Mouse (Mus musculus) CH12.LX (cell line): ENCODE measurements at regions not wholly inside any gene's neighbourhood (a gene's known extent, or its start where the extent isn't known, plus 50 kb on each side); places are given as distances from the start of the nearest gene placed in this dataset.

Source experiments
- DNase-seq: peaks from one replicate; pipeline ENCODE4 v3.0.0-alpha.2; 2013; ENCODE audit errors: extremely low read depth
- H3K27ac ChIP-seq: 2 replicates; pipeline ENCODE4 v1.5.1; 2012; ENCODE audit warnings: low read depth, mild to moderate bottlenecking, control low read depth, moderate library complexity; ENCODE audit not compliant: insufficient read depth
- H3K27me3 ChIP-seq: replicated peaks from 2 replicates; pipeline ENCODE3; 2012; ENCODE audit warnings: inconsistent platforms
- H3K36me3 ChIP-seq, 2 experiments: replicated peaks in 1 of 2; 2 replicates each; pipeline versions ENCODE3 to v1.6.1; 2012; ENCODE audit warnings: inconsistent platforms in 1 of 2, low read length in 1 of 2, mild to moderate bottlenecking in 1 of 2, mixed read lengths in 1 of 2, moderate library complexity in 1 of 2; ENCODE audit not compliant: control insufficient read depth in 1 of 2, insufficient read depth in 1 of 2
- H3K4me1 ChIP-seq, 2 experiments: 2 replicates each; pipeline ENCODE4 v1.6.1; 2012; ENCODE audit warnings: inconsistent platforms in 1 of 2, moderate library complexity in 1 of 2; ENCODE audit not compliant: insufficient read depth in 2 of 2, control insufficient read depth in 1 of 2
- H3K4me2 ChIP-seq: 2 replicates; pipeline ENCODE4 v1.6.1; 2012; ENCODE audit warnings: low read depth, mild to moderate bottlenecking, control low read depth; ENCODE audit not compliant: poor library complexity, insufficient read depth, severe bottlenecking
- H3K4me3 ChIP-seq, 3 experiments: fragments of 150-350 bp in 1 of 3; sonication (generic) in 1 of 3; replicated peaks in 1 of 3; 2 replicates each; pipeline versions ENCODE3 to v1.5.1; 2011 to 2012; ENCODE audit warnings: low read depth in 2 of 3, low read length in 2 of 3, mild to moderate bottlenecking in 2 of 3, moderate library complexity in 2 of 3, control low read depth in 1 of 3, improper control_type of control experiment in 1 of 3, inconsistent platforms in 1 of 3, mixed read lengths in 1 of 3; ENCODE audit not compliant: poor library complexity in 1 of 3
- H3K79me2 ChIP-seq: replicated peaks from 2 replicates; pipeline ENCODE4 v1.6.1; 2012; ENCODE audit warnings: mild to moderate bottlenecking, moderate library complexity; ENCODE audit not compliant: control insufficient read depth, poor library complexity, insufficient read depth, severe bottlenecking; ENCODE audit errors: extremely low read depth
- H3K9ac ChIP-seq: 2 replicates; pipeline ENCODE4 v1.6.1; 2012; ENCODE audit warnings: low read depth, mild to moderate bottlenecking, control low read depth, moderate library complexity; ENCODE audit not compliant: insufficient read depth
- H3K9me3 ChIP-seq: replicated peaks from 2 replicates; pipeline ENCODE3; 2012; ENCODE audit warnings: low read length, inconsistent platforms, mixed read lengths
- BHLHE40 ChIP-seq: IDR thresholded peaks from 2 replicates; pipeline ENCODE4 v1.6.1; 2011; ENCODE audit warnings: mild to moderate bottlenecking, low read depth, low read length, improper control_type of control experiment
- CHD1 ChIP-seq: IDR thresholded peaks from 2 replicates; pipeline ENCODE4 v1.6.1; 2012; ENCODE audit warnings: low read depth, low read length, improper control_type of control experiment, inconsistent platforms
- CHD2 ChIP-seq: IDR thresholded peaks from 2 replicates; pipeline ENCODE4 v1.6.1; 2011; ENCODE audit warnings: low read length, improper control_type of control experiment
- E2F4 ChIP-seq: IDR thresholded peaks from 2 replicates; pipeline ENCODE4 v1.6.1; 2011; ENCODE audit warnings: low read depth, low read length, improper control_type of control experiment; ENCODE audit not compliant: insufficient replicate concordance
- ELF1 ChIP-seq: IDR thresholded peaks from 2 replicates; pipeline ENCODE4 v1.6.1; 2014; ENCODE audit warnings: low read depth, mild to moderate bottlenecking, inconsistent platforms, low read length, improper control_type of control experiment
- EP300 ChIP-seq: IDR thresholded peaks from 2 replicates; pipeline ENCODE4 v1.6.1; 2011; ENCODE audit warnings: low read length, improper control_type of control experiment
- ETS1 ChIP-seq: conservative IDR thresholded peaks from 2 replicates; pipeline ENCODE4 v1.6.1; 2012; ENCODE audit warnings: low read depth, mild to moderate bottlenecking, inconsistent platforms, low read length, improper control_type of control experiment, moderate library complexity
- HCFC1 ChIP-seq: IDR thresholded peaks from 2 replicates; pipeline ENCODE4 v1.6.1; 2012; ENCODE audit warnings: low read depth, mild to moderate bottlenecking, inconsistent platforms, low read length, improper control_type of control experiment
- IRF4 ChIP-seq: IDR thresholded peaks from 2 replicates; pipeline ENCODE4 v1.6.1; 2014; ENCODE audit warnings: low read depth, mild to moderate bottlenecking, inconsistent platforms, low read length, improper control_type of control experiment
- JUN ChIP-seq: IDR thresholded peaks from 2 replicates; pipeline ENCODE4 v1.6.1; 2011; ENCODE audit warnings: low read depth, mild to moderate bottlenecking, low read length, improper control_type of control experiment, moderate library complexity; ENCODE audit not compliant: insufficient read depth
- JUND ChIP-seq: conservative IDR thresholded peaks from 2 replicates; pipeline ENCODE4 v1.6.1; 2011; ENCODE audit warnings: low read depth, low read length, improper control_type of control experiment
- KAT2A ChIP-seq: IDR thresholded peaks from 2 replicates; pipeline ENCODE4 v1.6.1; 2012; ENCODE audit warnings: low read length, improper control_type of control experiment, inconsistent platforms; ENCODE audit not compliant: insufficient replicate concordance
- MAFK ChIP-seq: IDR thresholded peaks from 2 replicates; pipeline ENCODE4 v1.6.1; 2011; ENCODE audit warnings: low read length, improper control_type of control experiment; ENCODE audit not compliant: insufficient replicate concordance
- MAX ChIP-seq: IDR thresholded peaks from 2 replicates; pipeline ENCODE4 v1.6.1; 2011; ENCODE audit warnings: low read length, improper control_type of control experiment
- MAZ ChIP-seq: IDR thresholded peaks from 2 replicates; pipeline ENCODE4 v1.6.1; 2012; ENCODE audit warnings: low read depth, mild to moderate bottlenecking, inconsistent platforms, low read length, improper control_type of control experiment, moderate library complexity
- MEF2A ChIP-seq: IDR thresholded peaks from 2 replicates; pipeline ENCODE4 v1.6.1; 2014; ENCODE audit warnings: low read depth, mild to moderate bottlenecking, inconsistent platforms, low read length, improper control_type of control experiment, borderline replicate concordance
- MXI1 ChIP-seq: IDR thresholded peaks from 2 replicates; pipeline ENCODE4 v1.6.1; 2011; ENCODE audit warnings: mild to moderate bottlenecking, low read depth, low read length, improper control_type of control experiment
- NRF1 ChIP-seq: IDR thresholded peaks from 2 replicates; pipeline ENCODE4 v1.6.1; 2014; ENCODE audit warnings: low read depth, mild to moderate bottlenecking, inconsistent platforms, low read length, improper control_type of control experiment, moderate library complexity
- PAX5 ChIP-seq: IDR thresholded peaks from 2 replicates; pipeline ENCODE4 v1.6.1; 2012; ENCODE audit warnings: low read length, inconsistent platforms, mixed read lengths
- POLR2A ChIP-seq: IDR thresholded peaks from 2 replicates; pipeline ENCODE4 v1.6.1; 2011; ENCODE audit warnings: low read depth, mild to moderate bottlenecking, improper control_type of control experiment, low read length
- POLR2AphosphoS2 ChIP-seq: IDR thresholded peaks from 2 replicates; pipeline ENCODE4 v1.6.1; 2011; ENCODE audit warnings: low read depth, low read length, improper control_type of control experiment
- RAD21 ChIP-seq: IDR thresholded peaks from 2 replicates; pipeline ENCODE4 v1.6.1; 2011; ENCODE audit warnings: low read depth, mild to moderate bottlenecking, low read length, improper control_type of control experiment, moderate library complexity
- RCOR1 ChIP-seq: conservative IDR thresholded peaks from 2 replicates; pipeline ENCODE4 v1.6.1; 2012; ENCODE audit warnings: low read depth, mild to moderate bottlenecking, inconsistent platforms, low read length, improper control_type of control experiment
- SMC3 ChIP-seq: IDR thresholded peaks from 2 replicates; pipeline ENCODE4 v1.6.1; 2011; ENCODE audit warnings: low read depth, low read length, improper control_type of control experiment
- TCF12 ChIP-seq: IDR thresholded peaks from 2 replicates; pipeline ENCODE4 v1.6.1; 2014; ENCODE audit warnings: low read depth, mild to moderate bottlenecking, inconsistent platforms, low read length, improper control_type of control experiment
- USF1 ChIP-seq: IDR thresholded peaks from 2 replicates; pipeline ENCODE4 v1.6.1; 2014; ENCODE audit warnings: low read depth, mild to moderate bottlenecking, inconsistent platforms, low read length, improper control_type of control experiment
- USF2 ChIP-seq: conservative IDR thresholded peaks from 2 replicates; pipeline ENCODE4 v1.6.1; 2011; ENCODE audit warnings: low read depth, low read length, improper control_type of control experiment
- ZC3H11A ChIP-seq: IDR thresholded peaks from 2 replicates; pipeline ENCODE4 v1.6.1; 2012; ENCODE audit warnings: low read depth, mild to moderate bottlenecking, inconsistent platforms, low read length, improper control_type of control experiment
- ZMIZ1 ChIP-seq: IDR thresholded peaks from 2 replicates; pipeline ENCODE4 v1.6.1; 2012; ENCODE audit warnings: low read depth, mild to moderate bottlenecking, inconsistent platforms, low read length, improper control_type of control experiment
- ZNF384 ChIP-seq: IDR thresholded peaks from 2 replicates; pipeline ENCODE4 v1.6.1; 2012; ENCODE audit warnings: low read depth, low read length, improper control_type of control experiment, inconsistent platforms
- dilution Hi-C: fragments of 300-500 bp; cut with MboI; formaldehyde crosslinking; loops from 2 replicates; pipeline ENCODE4 v1.14.3; 2020; ENCODE audit warnings: low sequenced_read_pairs; ENCODE audit not compliant: extremely low pct_unique_long_range_greater_than_20kb, extremely low pct_ligation_motif_present
- in situ Hi-C: fragments of 300-500 bp; cut with MboI; formaldehyde crosslinking; loops from 3 replicates; pipeline ENCODE4 v1.14.3; 2019; ENCODE audit warnings: low sequenced_read_pairs, low pct_ligation_motif_present, low pct_unique_long_range_greater_than_20kb, mixed read lengths

- Histone ChIP-seq H3K27ac (no peak overlapping the region), H3K4me1 (no peaks in the 10 kb centered on the region), H3K79me2 (no peaks in the 10 kb centered on the region), H3K4me3 (no peak overlapping the region), H3K9me3 (no peaks in the 10 kb centered on the region), H3K9ac (no peak overlapping the region), H3K27me3 (no peaks in the 10 kb centered on the region), H3K4me2 (no peak overlapping the region), H3K36me3 (no peaks in the 10 kb centered on the region)
- dilution Hi-C loops, result no loop called here
- DNase-seq, result no peak
- TF ChIP-seq JUND (no peak), CHD2 (no peak), MEF2A (no peak), ETS1 (no peak), RAD21 (no peak), EP300 (no peak), JUN (no peak), SMC3 (no peak), HCFC1 (no peak), PAX5 (no peak), POLR2A (no peak), POLR2AphosphoS2 (no peak), ELF1 (no peak), MXI1 (no peak), IRF4 (no peak), TCF12 (no peak), ZMIZ1 (no peak), USF1 (no peak), MAZ (no peak)
- in situ Hi-C loops, result loop anchor here (25.0 kb wide), 1 partner anchor 750 kb away; the partner anchor contains the start of gene Inhba
Measured at GRCm38 (mm10) chr13:16762326-16762725, 750.7 kb downstream of the Inhba start.

GRCm38 (mm10) chr13:16762727-16763512, 751.3 kb downstream of the Inhba start:
- dilution Hi-C loops (no loop called here), in situ Hi-C loops (loop anchor here (25.0 kb wide), 1 partner anchor 751 kb away; the partner anchor contains the start of gene Inhba)
- H3K9ac ChIP-seq, result no peak overlapping the region
- no peaks in the 10 kb centered on the region for H3K9me3 ChIP-seq
- no peaks in the 10 kb centered on the region for H3K4me1 ChIP-seq
- no peak overlapping the region for H3K4me3 ChIP-seq
- no peaks in the 10 kb centered on the region for H3K36me3 ChIP-seq
- TF ChIP-seq USF2 (no peak), RCOR1 (no peak), USF1 (no peak), E2F4 (no peak), MAFK (no peak), BHLHE40 (no peak), JUND (no peak), MAZ (no peak), ZMIZ1 (no peak), IRF4 (no peak), POLR2AphosphoS2 (no peak), ZNF384 (no peak), MAX (no peak), NRF1 (no peak), ZC3H11A (no peak), KAT2A (no peak), CHD1 (no peak), POLR2A (no peak), ELF1 (no peak), TCF12 (no peak)
- TF ChIP-seq, all 38 proteins: peak for 0
- Histone ChIP-seq H3K4me2 (no peak overlapping the region), H3K27ac (no peak overlapping the region), H3K79me2 (no peaks in the 10 kb centered on the region), H3K27me3 (no peaks in the 10 kb centered on the region)
- DNase-seq, result no peak
